Mouse (Mus musculus) E14TG2a.4 (cell line): ENCODE measurements around the gene Gmpr.
A peak's percentile ranks its signal among the peaks of the same experiment; 100 is the strongest.

Experiments used
- H3K27me3 ChIP-seq: 2 replicates; pipeline ENCODE4 v1.6.1; 2014; ENCODE audit warnings: low read length, control low read depth; ENCODE audit not compliant: insufficient read depth
- H3K36me3 ChIP-seq: 2 replicates; pipeline ENCODE4 v1.6.1; 2014; ENCODE audit warnings: low read length, control low read depth; ENCODE audit not compliant: insufficient read depth
- H3K4me1 ChIP-seq: replicated peaks from 2 replicates; pipeline ENCODE4 v1.6.1; 2014; ENCODE audit warnings: low read depth, low read length, control low read depth
- H3K4me3 ChIP-seq: replicated peaks from 2 replicates; pipeline ENCODE4 v1.5.1; 2014; ENCODE audit warnings: mild to moderate bottlenecking, low read length
- H3K9me3 ChIP-seq: 2 replicates; pipeline ENCODE4 v1.6.1; 2014; ENCODE audit warnings: low read length, control low read depth
- CTCF ChIP-seq: conservative IDR thresholded peaks from 2 replicates; pipeline ENCODE4 v1.5.1; 2014; ENCODE audit warnings: low read length
- NANOG ChIP-seq: IDR thresholded peaks from 2 replicates; pipeline ENCODE4 v1.6.1; 2014; ENCODE audit warnings: borderline replicate concordance, low read length, mixed read lengths
- POU5F1 ChIP-seq: IDR thresholded peaks from 2 replicates; pipeline ENCODE4 v1.6.1; 2014; ENCODE audit warnings: low read length, borderline replicate concordance

Gmpr gene

DNA sequence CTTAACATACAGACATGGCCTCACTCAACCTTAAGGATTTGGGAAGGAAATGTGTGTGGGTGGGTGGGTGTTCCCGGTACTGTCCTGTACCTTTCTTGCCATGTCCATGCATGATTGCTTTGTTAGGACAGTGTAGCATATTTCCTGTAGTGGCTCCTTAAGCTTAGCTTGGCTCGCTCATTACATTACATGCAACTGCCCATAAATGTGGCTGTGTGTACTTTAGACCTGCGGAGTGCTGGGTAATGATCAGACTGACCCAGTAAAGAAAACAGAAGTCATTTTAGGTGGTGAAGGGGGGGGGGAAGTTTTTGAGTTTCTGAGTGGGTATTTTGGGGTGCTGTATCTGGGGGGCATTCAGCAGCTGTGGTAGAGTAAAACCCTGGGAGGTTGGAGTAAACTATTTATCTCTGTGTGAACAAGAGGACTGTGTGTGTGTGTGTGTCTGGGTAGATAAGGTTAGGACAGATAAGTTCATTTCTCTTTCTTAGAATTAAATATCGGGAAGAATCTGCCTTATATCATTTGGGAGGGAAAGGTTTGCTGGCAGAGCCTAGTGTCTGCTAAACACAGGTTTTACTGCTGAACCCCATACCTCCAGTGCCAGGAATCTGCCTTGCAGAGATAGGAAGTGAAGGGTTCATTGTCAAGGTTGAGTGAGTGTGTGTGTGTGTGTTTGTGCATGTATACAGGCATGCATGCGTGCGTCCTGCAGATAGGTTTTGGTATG is 4.6 kb downstream of the Gmpr start:
- Histone ChIP-seq H3K4me1 (peaks cover 87% of the 10 kb centered on the region), H3K27me3 (peaks cover 12% of the 10 kb centered on the region; the same call in 1 of the 2 replicates), H3K4me3 (no peak overlapping the region), H3K36me3 (no peaks in the 10 kb centered on the region), H3K9me3 (no peaks in the 10 kb centered on the region)
- no peak for TF ChIP-seq NANOG
- no peak for TF ChIP-seq POU5F1
- no peak for TF ChIP-seq CTCF

DNA sequence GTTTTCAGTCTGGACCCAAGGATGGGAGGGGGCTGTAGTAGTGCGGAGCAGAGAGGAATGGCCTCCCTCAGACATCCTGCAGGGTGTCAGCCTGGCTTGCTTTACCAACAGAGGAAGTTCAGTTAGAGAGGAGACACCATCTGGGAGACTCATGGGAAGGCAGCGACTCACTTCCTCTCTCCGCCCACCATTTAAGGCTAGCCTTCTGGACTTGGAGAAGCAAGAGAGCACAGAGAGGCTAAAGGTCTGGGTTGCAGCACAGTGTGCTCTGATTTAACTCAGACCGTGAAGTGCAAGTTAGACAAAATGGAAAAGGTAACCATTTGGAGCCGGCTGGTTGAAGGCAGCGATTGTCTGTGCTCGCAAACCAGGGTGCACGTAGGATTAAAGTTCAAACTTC is 5.3 kb downstream of the Gmpr start:
- Histone ChIP-seq H3K27me3 (peaks cover 11% of the 10 kb centered on the region; the same call in 1 of the 2 replicates), H3K36me3 (no peaks in the 10 kb centered on the region), H3K4me3 (0 out of 2 replicates have a peak overlapping the region, but pooled peaks have one; percentile 4), H3K9me3 (no peaks in the 10 kb centered on the region), H3K4me1 (peaks cover 91% of the 10 kb centered on the region)
- no peak for TF ChIP-seq CTCF
- no peak for TF ChIP-seq NANOG
- no peak for TF ChIP-seq POU5F1

DNA sequence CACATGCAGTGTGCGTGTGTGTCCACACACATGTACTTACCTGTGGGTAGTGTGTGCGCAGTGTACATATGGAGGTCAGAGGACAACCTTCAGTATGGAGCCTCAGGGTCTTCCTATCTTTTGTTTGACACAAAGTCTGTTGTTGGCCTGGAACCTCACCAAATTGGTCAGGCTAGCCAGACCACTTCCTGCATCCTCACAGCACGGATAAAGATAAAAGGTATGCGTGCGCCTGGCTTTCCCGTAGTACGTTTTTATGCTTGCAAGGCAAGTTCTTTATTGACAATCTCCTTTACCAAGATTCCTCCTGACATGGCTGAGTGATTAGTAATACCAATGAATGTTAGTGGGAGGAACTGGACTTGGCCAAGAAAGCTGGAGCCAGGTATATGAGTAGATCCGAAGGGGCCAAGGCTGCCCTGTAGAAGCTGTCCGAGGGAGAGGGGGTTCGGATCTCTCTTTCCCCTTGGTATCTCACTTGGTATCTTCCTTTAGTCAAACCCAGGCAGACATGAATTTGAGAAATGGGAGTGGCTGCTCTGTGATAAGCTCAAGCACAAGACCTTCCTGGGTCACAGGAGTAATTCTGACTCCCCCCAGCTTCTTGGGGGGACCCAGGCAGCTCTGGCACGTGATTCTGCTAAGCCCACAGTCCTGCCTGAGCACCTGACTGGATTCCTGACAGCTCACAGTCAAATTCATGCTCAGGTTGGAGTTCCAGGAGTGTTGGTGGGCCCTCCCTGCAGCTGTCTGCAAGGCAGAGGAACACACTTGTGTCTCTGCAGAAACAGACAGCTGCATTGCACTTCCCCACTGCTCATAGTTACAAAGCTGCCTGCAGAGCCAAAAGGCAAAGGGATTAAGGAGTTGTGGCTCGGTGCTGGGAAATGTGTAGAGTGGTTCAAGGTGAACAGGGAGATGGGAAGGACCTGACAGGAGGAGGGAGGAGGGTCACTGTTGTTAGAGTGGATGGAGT is 6.1 kb downstream of the Gmpr start:
- H3K36me3 ChIP-seq, result no peaks in the 10 kb centered on the region
- H3K9me3 ChIP-seq, result no peaks in the 10 kb centered on the region
- TF ChIP-seq NANOG (no peak), CTCF (no peak), POU5F1 (no peak)
- H3K27me3 ChIP-seq, result peaks cover 5% of the 10 kb centered on the region; the same call in 1 of the 2 replicates
- no peak overlapping the region for H3K4me3 ChIP-seq
- H3K4me1 ChIP-seq, result peaks cover 86% of the 10 kb centered on the region

DNA sequence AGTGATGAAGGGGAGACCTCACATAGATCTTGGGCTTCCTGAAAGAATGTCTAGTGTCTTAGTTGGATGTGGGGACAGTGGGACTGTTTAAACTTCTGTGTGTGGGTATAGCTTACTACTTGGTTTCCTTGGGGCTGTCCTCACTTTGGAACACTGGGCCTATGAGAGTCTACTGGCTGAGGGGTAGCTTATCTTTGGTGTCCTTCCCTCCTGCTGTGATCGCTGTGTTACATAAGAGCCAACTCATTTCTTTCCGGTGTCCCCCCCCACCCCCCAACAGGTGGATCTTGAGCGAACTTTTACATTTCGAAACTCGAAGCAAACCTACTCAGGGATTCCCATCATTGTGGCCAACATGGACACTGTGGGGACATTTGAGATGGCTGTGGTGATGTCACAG is 6.9 kb downstream of the Gmpr start:
- TF ChIP-seq CTCF, result no peak
- TF ChIP-seq NANOG, result no peak
- no peak for TF ChIP-seq POU5F1
- Histone ChIP-seq H3K27me3 (no peaks in the 10 kb centered on the region), H3K36me3 (no peaks in the 10 kb centered on the region), H3K4me3 (no peak overlapping the region), H3K4me1 (peaks cover 80% of the 10 kb centered on the region), H3K9me3 (no peaks in the 10 kb centered on the region)

DNA sequence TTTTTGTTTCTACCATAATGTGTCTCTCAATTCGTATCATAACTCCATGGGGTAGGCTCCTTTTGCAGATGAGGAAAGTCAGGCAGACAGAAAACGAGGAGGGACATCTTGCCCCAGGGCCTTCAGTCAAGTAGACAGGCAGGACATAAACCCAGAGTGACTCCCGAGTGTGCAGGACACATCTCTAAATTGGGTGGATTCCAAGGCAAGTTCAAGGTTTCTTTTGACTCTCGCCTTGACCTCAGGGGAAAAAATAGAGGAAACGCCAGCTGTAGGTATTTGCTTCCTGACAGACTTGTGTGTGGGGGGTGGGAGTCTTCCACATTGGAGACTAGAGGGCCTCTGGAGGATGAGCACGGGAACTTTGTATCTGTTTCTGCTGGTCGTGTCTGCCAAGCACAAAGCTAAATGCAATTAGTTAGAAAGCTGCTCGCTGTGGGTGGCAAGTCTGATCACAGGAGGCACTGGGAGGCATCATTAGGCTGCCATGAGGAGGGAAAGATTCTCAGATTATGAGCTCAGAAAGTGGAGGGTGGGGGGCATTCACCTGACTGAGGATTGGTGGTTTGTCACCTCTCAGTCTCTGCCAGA is 7.7 kb downstream of the Gmpr start:
- H3K9me3 ChIP-seq, result no peaks in the 10 kb centered on the region
- no peak for TF ChIP-seq CTCF
- TF ChIP-seq POU5F1, result no peak
- no peak for TF ChIP-seq NANOG
- no peak overlapping the region for H3K4me3 ChIP-seq
- no peaks in the 10 kb centered on the region for H3K27me3 ChIP-seq
- H3K36me3 ChIP-seq, result no peaks in the 10 kb centered on the region
- H3K4me1 ChIP-seq, result peaks cover 72% of the 10 kb centered on the region

DNA sequence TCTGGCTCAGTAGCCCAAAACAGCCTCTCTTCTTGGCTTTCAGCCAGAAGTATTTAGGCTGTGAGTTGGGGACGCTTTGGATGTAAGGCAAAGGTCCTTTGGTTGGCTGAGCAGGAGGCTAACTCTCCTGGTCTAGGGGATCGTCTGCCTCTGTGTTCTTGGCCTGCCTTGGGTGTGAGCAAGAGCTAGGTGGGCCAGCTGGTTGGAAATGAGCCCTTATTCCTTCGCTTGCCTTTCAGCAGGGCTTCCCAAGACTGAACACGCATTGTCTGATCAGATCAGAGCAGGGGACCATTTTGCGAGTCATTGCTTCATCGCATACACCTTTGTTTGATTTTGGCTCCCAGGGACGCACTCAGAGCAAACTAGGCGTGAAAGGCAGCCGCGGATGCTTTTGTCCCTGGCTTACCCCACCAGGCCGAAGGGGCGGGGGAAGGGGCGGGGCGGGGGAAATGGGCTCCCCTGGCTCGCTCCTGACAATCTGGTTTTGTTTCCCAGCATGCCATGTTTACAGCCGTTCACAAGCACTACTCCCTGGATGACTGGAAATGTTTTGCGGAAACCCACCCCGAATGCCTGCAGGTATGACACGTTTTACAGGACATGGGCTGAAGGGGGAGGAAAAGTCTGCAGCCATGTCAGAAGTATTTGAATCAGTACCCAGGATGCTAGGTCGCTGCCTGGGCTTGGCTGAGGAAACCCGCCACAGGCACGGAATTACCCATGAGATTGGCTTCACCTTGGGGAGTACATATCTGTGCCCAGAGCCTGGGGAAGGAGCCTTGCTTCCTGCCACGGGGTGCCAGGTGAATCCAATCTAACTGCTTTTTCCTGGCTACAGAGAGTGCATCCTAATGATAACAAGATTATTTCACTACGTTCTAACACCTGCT is 9.5 kb downstream of the Gmpr start:
- Histone ChIP-seq H3K4me1 (peaks cover 62% of the 10 kb centered on the region), H3K27me3 (no peaks in the 10 kb centered on the region), H3K36me3 (no peaks in the 10 kb centered on the region), H3K4me3 (peak overlapping the region; percentile 65), H3K9me3 (no peaks in the 10 kb centered on the region)
- no peak for TF ChIP-seq POU5F1
- TF ChIP-seq CTCF, result no peak
- TF ChIP-seq NANOG, result no peak

DNA sequence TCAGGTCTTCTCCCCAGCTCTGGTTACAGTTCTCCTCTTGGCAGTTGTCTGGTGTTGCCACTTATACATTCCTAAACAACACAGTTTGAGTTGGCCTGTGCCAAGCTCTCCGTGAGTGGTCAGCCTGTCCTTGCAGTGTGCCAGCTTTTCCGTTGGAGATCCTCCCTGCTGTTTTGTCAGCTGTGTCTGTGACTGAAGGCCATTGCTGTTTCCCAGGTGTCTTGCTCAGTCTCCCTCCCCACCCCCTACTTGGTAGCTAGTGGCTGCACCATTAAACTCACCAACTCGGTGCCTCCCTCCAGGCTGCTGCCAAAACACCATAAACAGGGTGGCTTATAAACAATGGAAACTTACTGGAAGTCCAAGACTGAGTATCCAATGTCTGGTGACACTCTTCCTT is 17.1 kb downstream of the Gmpr start:
- H3K27me3 ChIP-seq, result no peaks in the 10 kb centered on the region
- TF ChIP-seq NANOG (no peak), CTCF (no peak), POU5F1 (no peak)

More for the DNA sequence above, 17.1 kb downstream of the Gmpr start:
- no peaks in the 10 kb centered on the region for H3K36me3 ChIP-seq
- H3K4me1 ChIP-seq, result peaks cover 7% of the 10 kb centered on the region
- no peak overlapping the region for H3K4me3 ChIP-seq
- no peaks in the 10 kb centered on the region for H3K9me3 ChIP-seq
